Mouse (Mus musculus): Measurements from ENCODE around the gene Il1r1. TPM values are rescaled to one million over a fixed set of nuclear protein-coding genes. Genes with fewer than 3 reads are reported as not detected.
"Not testable (repeated sequence)": the region's sequence is repeated elsewhere in the genome, so short reads cannot be mapped to it uniquely, and the experiment has no call there.

Il1r1 gene
- polyA plus RNA-seq, 1 experiment: 0.38 TPM

GRCm38 (mm10) chr1:40303179-40303866 is 78.4 kb downstream of the Il1r1 start:
- TF ChIP-seq CTCF (IDR thresholded peaks at IDR 0.05; ENCODE audit: low read depth, low read length) (no peak), POLR2A (IDR thresholded peaks at IDR 0.05; ENCODE audit: borderline replicate concordance, low read depth, low read length) (no peak)
- H3K4me1 ChIP-seq (ENCODE audit: control insufficient read depth, insufficient read depth, low read length): peaks cover 2% of the 10 kb centered on the region
- no peak overlapping the region for H3K4me3 ChIP-seq (ENCODE audit: insufficient read depth, low read length)
- no peak overlapping the region for H3K27ac ChIP-seq (ENCODE audit: insufficient read depth, low read depth, low read length)

DNA sequence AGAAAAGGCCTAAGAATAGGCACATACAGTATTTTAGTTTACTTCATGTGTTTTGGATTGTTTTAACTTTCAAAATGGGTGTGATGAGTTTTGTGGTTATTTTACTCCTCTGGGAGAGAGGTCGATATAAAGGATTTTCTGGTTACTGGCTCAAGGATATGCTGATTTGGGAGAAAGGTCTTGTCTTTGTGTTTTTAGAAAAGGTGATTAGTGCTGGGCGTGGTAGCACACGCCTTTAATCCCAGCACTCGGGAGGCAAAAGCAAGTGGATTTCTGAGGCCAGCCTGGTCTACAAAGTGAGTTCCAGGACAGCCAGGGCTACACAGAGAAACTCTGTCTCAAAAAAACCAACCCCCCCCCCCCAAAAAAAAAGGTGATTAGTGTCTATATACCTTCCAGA is 79.4 kb downstream of the Il1r1 start:
- not testable (repeated sequence) for H3K4me3 ChIP-seq (ENCODE audit: insufficient read depth, low read length); H3K27ac ChIP-seq (ENCODE audit: insufficient read depth, low read depth, low read length); H3K4me1 ChIP-seq (ENCODE audit: control insufficient read depth, insufficient read depth, low read length)

DNA sequence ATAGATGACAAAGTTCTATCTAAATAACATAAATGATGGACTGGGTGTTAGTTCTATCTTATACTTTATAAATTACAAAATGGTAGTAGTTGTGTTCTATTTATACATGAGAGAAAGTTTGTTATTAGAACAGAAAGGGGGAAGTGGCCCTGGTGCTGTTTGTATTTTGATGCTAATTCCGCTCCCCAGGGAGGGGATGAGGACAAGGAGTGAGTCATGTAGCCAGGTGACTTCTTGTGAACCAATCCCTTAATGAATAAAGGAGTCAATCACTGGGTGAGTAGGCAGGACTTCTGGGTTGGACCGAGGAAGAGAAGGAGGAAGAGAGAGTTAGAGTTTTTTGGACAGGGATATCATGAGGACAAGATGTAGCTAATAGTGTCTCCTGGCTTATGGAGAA is 81.2 kb downstream of the Il1r1 start:
- TF ChIP-seq POLR2A (IDR thresholded peaks at IDR 0.05; ENCODE audit: borderline replicate concordance, low read depth, low read length) (no peak), CTCF (IDR thresholded peaks at IDR 0.05; ENCODE audit: low read depth, low read length) (no peak)
- Histone ChIP-seq H3K27ac (ENCODE audit: insufficient read depth, low read depth, low read length) (no peak overlapping the region), H3K4me1 (ENCODE audit: control insufficient read depth, insufficient read depth, low read length) (peaks cover 2% of the 10 kb centered on the region), H3K4me3 (ENCODE audit: insufficient read depth, low read length) (no peak overlapping the region)

DNA sequence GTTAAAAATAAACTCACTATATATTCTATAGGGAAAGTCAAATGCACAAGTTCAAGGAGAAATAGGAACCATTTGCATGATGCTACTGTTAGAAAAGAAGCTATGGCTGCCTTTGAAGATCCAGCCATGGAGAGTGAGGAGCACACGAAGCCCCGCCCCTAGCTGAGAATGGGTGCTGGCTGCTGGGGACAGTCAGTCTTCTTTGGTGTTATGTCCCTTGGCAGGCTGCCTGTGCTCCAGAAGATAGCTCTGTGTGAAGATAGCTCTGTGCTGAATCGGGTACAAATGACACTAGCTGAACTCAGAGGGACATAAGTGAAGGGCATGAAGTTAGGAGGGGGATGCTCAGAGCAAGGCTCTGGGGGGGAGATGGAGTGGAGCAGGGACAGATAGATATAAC is 86.2 kb downstream of the Il1r1 start:
- TF ChIP-seq POLR2A (IDR thresholded peaks at IDR 0.05; ENCODE audit: borderline replicate concordance, low read depth, low read length) (no peak), CTCF (IDR thresholded peaks at IDR 0.05; ENCODE audit: low read depth, low read length) (no peak)
- H3K4me1 ChIP-seq (ENCODE audit: control insufficient read depth, insufficient read depth, low read length): peaks cover 1% of the 10 kb centered on the region
- no peak overlapping the region for H3K4me3 ChIP-seq (ENCODE audit: insufficient read depth, low read length)
- no peak overlapping the region for H3K27ac ChIP-seq (ENCODE audit: insufficient read depth, low read depth, low read length)

DNA sequence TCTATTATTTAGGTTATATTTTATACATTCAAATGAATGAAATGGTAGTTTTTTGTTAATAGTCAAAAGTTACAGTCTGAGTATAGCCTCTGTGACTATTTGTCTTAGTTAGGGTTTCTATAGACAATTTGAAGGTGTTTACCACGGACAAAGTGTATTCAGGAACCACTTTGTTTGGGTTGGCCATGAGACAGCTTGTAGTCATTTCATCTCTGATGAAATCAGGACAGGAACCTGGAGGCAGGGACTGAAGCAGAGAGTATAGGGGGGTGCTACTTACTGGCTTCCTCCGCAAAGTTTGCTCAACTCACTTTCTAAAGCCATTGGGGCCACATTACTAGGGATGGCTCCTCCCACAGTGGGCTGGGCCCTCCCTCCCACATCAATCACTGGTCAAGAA is 86.7 kb downstream of the Il1r1 start:
- H3K4me3 ChIP-seq (ENCODE audit: insufficient read depth, low read length): no peak overlapping the region
- H3K4me1 ChIP-seq (ENCODE audit: control insufficient read depth, insufficient read depth, low read length): no peaks in the 10 kb centered on the region
- H3K27ac ChIP-seq (ENCODE audit: insufficient read depth, low read depth, low read length): no peak overlapping the region
- TF ChIP-seq POLR2A (IDR thresholded peaks at IDR 0.05; ENCODE audit: borderline replicate concordance, low read depth, low read length): no peak
- TF ChIP-seq CTCF (IDR thresholded peaks at IDR 0.05; ENCODE audit: low read depth, low read length): no peak

GRCm38 (mm10) chr1:40314016-40314415 is 89.1 kb downstream of the Il1r1 start:
- Histone ChIP-seq H3K27ac (ENCODE audit: insufficient read depth, low read depth, low read length) (no peak overlapping the region), H3K4me3 (ENCODE audit: insufficient read depth, low read length) (no peak overlapping the region), H3K4me1 (ENCODE audit: control insufficient read depth, insufficient read depth, low read length) (no peaks in the 10 kb centered on the region)
- TF ChIP-seq CTCF (IDR thresholded peaks at IDR 0.05; ENCODE audit: low read depth, low read length): no peak
- no peak for TF ChIP-seq POLR2A (IDR thresholded peaks at IDR 0.05; ENCODE audit: borderline replicate concordance, low read depth, low read length)

DNA sequence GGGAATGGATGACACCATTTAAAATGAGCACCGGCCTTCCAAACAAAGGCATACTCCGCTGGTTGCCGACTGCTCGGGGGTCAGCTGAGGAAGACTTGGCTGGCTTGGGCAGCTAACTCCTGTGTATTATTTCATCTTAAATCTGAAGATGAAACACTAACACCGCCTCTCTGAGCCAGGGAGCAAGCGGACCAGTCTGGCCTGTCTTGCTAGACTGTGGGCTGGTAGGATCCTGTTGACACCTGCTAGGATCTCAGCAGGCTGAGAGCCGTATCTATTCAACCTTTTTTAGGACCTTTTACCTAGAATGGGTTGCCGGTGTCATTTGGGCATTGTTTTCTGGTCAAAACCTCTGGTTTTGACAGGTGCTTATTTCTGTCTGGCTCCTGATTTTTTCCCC is 92.8 kb downstream of the Il1r1 start:
- Histone ChIP-seq H3K27ac (ENCODE audit: insufficient read depth, low read depth, low read length) (no peak overlapping the region), H3K4me1 (ENCODE audit: control insufficient read depth, insufficient read depth, low read length) (peaks cover 14% of the 10 kb centered on the region), H3K4me3 (ENCODE audit: insufficient read depth, low read length) (no peak overlapping the region)
- TF ChIP-seq POLR2A (IDR thresholded peaks at IDR 0.05; ENCODE audit: borderline replicate concordance, low read depth, low read length) (no peak), CTCF (IDR thresholded peaks at IDR 0.05; ENCODE audit: low read depth, low read length) (no peak)

DNA sequence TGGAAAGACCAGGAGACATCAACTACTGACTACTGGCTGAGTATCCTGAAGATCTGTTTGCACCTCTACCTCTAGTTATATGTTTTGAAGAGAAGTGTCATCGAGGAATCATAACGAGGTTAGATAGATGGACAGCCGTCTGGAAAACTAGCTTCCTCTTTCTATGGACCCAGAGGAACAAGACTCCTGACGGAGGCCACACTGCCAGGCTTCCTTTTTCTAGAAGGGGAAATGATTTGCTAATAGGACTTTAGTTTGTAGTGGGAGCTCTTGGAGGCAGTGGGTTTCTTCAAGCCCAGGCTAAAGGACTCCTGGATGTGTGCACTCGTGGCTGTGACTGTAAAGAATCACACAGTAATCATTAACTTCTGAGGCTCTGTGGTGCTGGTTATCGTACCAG is 96.9 kb downstream of the Il1r1 start:
- peaks cover 35% of the 10 kb centered on the region for H3K4me1 ChIP-seq (ENCODE audit: control insufficient read depth, insufficient read depth, low read length)
- TF ChIP-seq POLR2A (IDR thresholded peaks at IDR 0.05; ENCODE audit: borderline replicate concordance, low read depth, low read length): no peak
- no peak for TF ChIP-seq CTCF (IDR thresholded peaks at IDR 0.05; ENCODE audit: low read depth, low read length)
- H3K27ac ChIP-seq (ENCODE audit: insufficient read depth, low read depth, low read length): peak overlapping the region; percentile 56
- H3K4me3 ChIP-seq (ENCODE audit: insufficient read depth, low read length): no peak overlapping the region

DNA sequence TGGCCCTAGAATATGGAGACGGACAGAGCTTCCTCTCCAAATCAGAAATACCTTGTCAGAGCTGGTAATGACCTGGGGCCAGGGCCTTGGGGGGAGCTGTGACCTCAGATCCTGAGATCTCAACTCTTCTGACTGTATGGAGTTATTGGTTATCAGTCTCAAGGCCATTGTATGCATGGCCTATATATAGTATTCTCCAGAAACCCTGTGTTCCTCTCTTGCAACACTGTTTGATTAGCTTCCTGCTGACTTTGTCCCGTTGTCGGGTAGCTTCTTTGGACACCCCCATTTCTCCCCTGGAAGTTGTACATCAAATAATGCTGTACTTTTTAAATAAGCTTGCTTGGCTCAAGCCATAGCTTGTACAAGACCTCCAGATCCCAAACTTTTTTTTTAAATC is 97.7 kb downstream of the Il1r1 start:
- no peak overlapping the region for H3K4me3 ChIP-seq (ENCODE audit: insufficient read depth, low read length)
- H3K4me1 ChIP-seq (ENCODE audit: control insufficient read depth, insufficient read depth, low read length): peaks cover 35% of the 10 kb centered on the region
- peak overlapping the region; percentile 56 for H3K27ac ChIP-seq (ENCODE audit: insufficient read depth, low read depth, low read length)
- TF ChIP-seq POLR2A (IDR thresholded peaks at IDR 0.05; ENCODE audit: borderline replicate concordance, low read depth, low read length) (no peak), CTCF (IDR thresholded peaks at IDR 0.05; ENCODE audit: low read depth, low read length) (no peak)

DNA sequence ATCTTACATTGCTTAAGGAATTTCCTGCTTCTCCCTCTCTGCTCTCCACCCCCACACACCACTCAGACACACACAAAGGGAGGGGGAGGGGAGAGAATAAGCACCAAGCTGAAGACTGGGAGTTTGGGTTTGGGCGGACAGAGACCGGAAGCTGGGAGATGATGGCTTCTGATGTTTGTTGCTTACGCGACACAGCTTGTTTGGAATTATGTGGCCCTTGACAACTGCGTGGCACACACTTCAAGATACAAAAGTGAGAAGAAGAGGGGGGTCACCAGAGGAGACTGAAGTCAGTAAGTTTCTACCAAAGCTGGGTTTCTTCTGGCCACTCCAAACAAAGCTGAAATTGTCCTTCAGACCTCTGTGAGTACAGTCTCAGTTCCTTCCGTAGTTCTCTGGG is 99.6 kb downstream of the Il1r1 start, which contains the start of gene Il1rl2:
Gene Il1rl2, plus strand, starts transcription at position 154 of the 400 bp plus-strand sequence.
- H3K27ac ChIP-seq (ENCODE audit: insufficient read depth, low read depth, low read length): 0 out of 2 replicates have a peak within 1 kb of the TSS, but pooled peaks have one; percentile 14
- TF ChIP-seq CTCF (IDR thresholded peaks at IDR 0.05; ENCODE audit: low read depth, low read length): no peak
- TF ChIP-seq POLR2A (IDR thresholded peaks at IDR 0.05; ENCODE audit: borderline replicate concordance, low read depth, low read length): no peak
- peak within 1 kb of the TSS; percentile 34 for H3K4me3 ChIP-seq (ENCODE audit: insufficient read depth, low read length)
- peaks cover 35% of the 10 kb centered on the region for H3K4me1 ChIP-seq (ENCODE audit: control insufficient read depth, insufficient read depth, low read length)

Data from bone marrow macrophage, adult 2 months (primary cell).